Mouse (Mus musculus): ENCODE measurements around the gene Copz1.

- TF ChIP-seq GATA1 (IDR thresholded peaks at IDR 0.05; ENCODE audit: low read length) (no peak), TAL1 (IDR thresholded peaks at IDR 0.05; ENCODE audit: low read length) (no peak)
These were observed 71.0 kb downstream of the Copz1 start for GRCm38 (mm10) chr15:103343556-103343955.

Measured in erythroblast, embryonic 14.5 days (primary cell).